In genomic region chr9:108488403-108488802, GRCm38 (mm10) we compare ENCODE assay signal across 26 mouse cellular contexts. TPM values are rescaled to one million over a fixed set of nuclear protein-coding genes. Genes with fewer than 3 reads are reported as not detected.
DNase-seq lines count a peak whose midpoint lies in the region; ATAC-seq lines count a peak whose summit lies in the region.
"Had no signal": no experiment of that assay in that cellular context is flagged by ENCODE, and none has a peak within 500 bp of the region (broad histone marks: within the 10 kb centered on the region; RNA-seq: fewer than 3 reads in every experiment).

No protein-coding gene starts in this region.

- H3K27ac ChIP-seq in midbrain, embryonic 11.5 days (ENCODE audit: low read depth, low read length) = no peak overlapping the region
- H3K27ac ChIP-seq in midbrain, embryonic 13.5 days = no peak overlapping the region
- H3K27ac ChIP-seq in forebrain, embryonic 15.5 days (replicated peaks) = no peak overlapping the region
- H3K27ac ChIP-seq in neural tube, embryonic 15.5 days (replicated peaks) = no peak overlapping the region
- H3K27ac ChIP-seq: forebrain, embryonic 10.5 days; hindbrain, embryonic 12.5 days; hindbrain, embryonic 15.5 days had no signal

- no peak overlapping the region for H3K9ac ChIP-seq in midbrain, embryonic 11.5 days (ENCODE audit: low read length)
- no peak overlapping the region for H3K9ac ChIP-seq in midbrain, embryonic 13.5 days (replicated peaks)
- H3K9ac ChIP-seq in forebrain, embryonic 15.5 days (replicated peaks) = no peak overlapping the region
- no peak overlapping the region for H3K9ac ChIP-seq in neural tube, embryonic 15.5 days (replicated peaks)
- H3K9ac ChIP-seq: hindbrain, embryonic 12.5 days; hindbrain, embryonic 15.5 days had no signal

- no peaks in the 10 kb centered on the region for H3K27me3 ChIP-seq in midbrain, embryonic 11.5 days (ENCODE audit: control insufficient read depth, insufficient read depth, low read length)
- H3K27me3 ChIP-seq in midbrain, embryonic 13.5 days = no peaks in the 10 kb centered on the region
- H3K27me3 ChIP-seq in forebrain, embryonic 15.5 days = no peaks in the 10 kb centered on the region
- no peaks in the 10 kb centered on the region for H3K27me3 ChIP-seq in neural tube, embryonic 15.5 days (replicated peaks)
- H3K27me3 ChIP-seq: hindbrain, embryonic 12.5 days; hindbrain, embryonic 15.5 days; Patski had no signal

- WGBS in midbrain, embryonic 11.5 days = 95% methylated on average over 17 of the region's 17 CpGs
- WGBS in midbrain, embryonic 13.5 days = 95% methylated on average over 17 of the region's 17 CpGs
- WGBS in forebrain, embryonic 15.5 days = 94% methylated on average over 17 of the region's 17 CpGs
- 93% methylated on average over 17 of the region's 17 CpGs for WGBS in neural tube, embryonic 15.5 days

- H3K9me3 ChIP-seq in midbrain, embryonic 11.5 days (ENCODE audit: control insufficient read depth, low read length) = no peaks in the 10 kb centered on the region
- H3K9me3 ChIP-seq in midbrain, embryonic 13.5 days = no peaks in the 10 kb centered on the region
- H3K9me3 ChIP-seq in forebrain, embryonic 15.5 days = no peaks in the 10 kb centered on the region
- H3K9me3 ChIP-seq in neural tube, embryonic 15.5 days (replicated peaks) = no peaks in the 10 kb centered on the region
- H3K9me3 ChIP-seq: forebrain, embryonic 10.5 days; G1E; hindbrain, embryonic 12.5 days; hindbrain, embryonic 15.5 days had no signal

- peaks cover 15% of the 10 kb centered on the region for H3K4me1 ChIP-seq in midbrain, embryonic 11.5 days (ENCODE audit: control insufficient read depth, insufficient read depth, low read length)
- H3K4me1 ChIP-seq in midbrain, embryonic 13.5 days (replicated peaks) = peaks cover 27% of the 10 kb centered on the region
- peaks cover 20% of the 10 kb centered on the region for H3K4me1 ChIP-seq in forebrain, embryonic 15.5 days
- H3K4me1 ChIP-seq in neural tube, embryonic 15.5 days = peaks cover 27% of the 10 kb centered on the region

- no peak overlapping the region for H3K4me3 ChIP-seq in midbrain, embryonic 11.5 days (ENCODE audit: low read depth, low read length)
- H3K4me3 ChIP-seq in midbrain, embryonic 13.5 days (replicated peaks) = no peak overlapping the region
- no peak overlapping the region for H3K4me3 ChIP-seq in forebrain, embryonic 15.5 days
- no peak overlapping the region for H3K4me3 ChIP-seq in neural tube, embryonic 15.5 days (replicated peaks)
- H3K4me3 ChIP-seq: hindbrain, embryonic 12.5 days; hindbrain, embryonic 15.5 days had no signal

- peak; percentile 36 for DNase-seq in cerebellum, adult 11-12 months
- DNase-seq in midbrain, embryonic 11.5 days (ENCODE audit: low spot score, missing footprints) = peak; percentile 21
- DNase-seq in ZHBTc4 (ENCODE audit: low read depth, low spot score) = peak; percentile 39
- DNase-seq: adrenal gland, adult 2 months; adrenal gland, postnatal 36 days; B cell, adult 2 months; cerebellum, adult 11 months; cerebellum, adult 8-10 months; cerebellum, postnatal 10 days; cerebellum, postnatal 36 days; embryo, embryonic 11 days; gastrocnemius, postnatal 10 days; heart, adult 18-20 months; kidney, adult 2 months had no signal

- no peak overlapping the region for H3K4me2 ChIP-seq in midbrain, embryonic 11.5 days
- no peak overlapping the region for H3K4me2 ChIP-seq in midbrain, embryonic 13.5 days (replicated peaks)
- H3K4me2 ChIP-seq in forebrain, embryonic 15.5 days (replicated peaks) = no peak overlapping the region
- no peak overlapping the region for H3K4me2 ChIP-seq in neural tube, embryonic 15.5 days
- H3K4me2 ChIP-seq: heart, embryonic 11.5 days; hindbrain, embryonic 12.5 days; hindbrain, embryonic 15.5 days had no signal

- no peak for ATAC-seq in cerebellum, adult (ENCODE audit: insufficient number of reproducible peaks, low FRiP score, low TSS enrichment)
- ATAC-seq in midbrain, embryonic 11.5 days (ENCODE audit: low FRiP score) = no peak
- ATAC-seq in midbrain, embryonic 13.5 days = no peak
- no peak for ATAC-seq in forebrain, embryonic 15.5 days (replicated peaks)
- ATAC-seq in neural tube, embryonic 15.5 days (ENCODE audit: low FRiP score) = no peak
- ATAC-seq: forebrain, embryonic 14.5 days; intestine, postnatal 0 days; Patski had no signal

- peaks cover 15% of the 10 kb centered on the region for H3K36me3 ChIP-seq in midbrain, embryonic 11.5 days (ENCODE audit: control insufficient read depth, insufficient read depth, low read length)
- H3K36me3 ChIP-seq in midbrain, embryonic 13.5 days = peaks cover 49% of the 10 kb centered on the region
- peaks cover 11% of the 10 kb centered on the region for H3K36me3 ChIP-seq in forebrain, embryonic 15.5 days
- peaks cover 17% of the 10 kb centered on the region for H3K36me3 ChIP-seq in neural tube, embryonic 15.5 days

RNA-seq across cellular contexts. Expression of gene Usp19, which starts 2.0 kb away (rescaled TPM):
- polyA plus RNA-seq in midbrain, embryonic 11.5 days (2014; fragmentation: Nextera tagmentation; extraction: Ambion mirVana) = 62.2 and 63.0 TPM in 2 replicates
- polyA plus RNA-seq in midbrain, embryonic 13.5 days (2015; fragmentation: Nextera tagmentation; extraction: Ambion mirVana) = 75.9 and 91.9 TPM in 2 replicates
- polyA plus RNA-seq in forebrain, embryonic 15.5 days (2015; fragmentation: Nextera tagmentation; extraction: Ambion mirVana) = 90.1 and 95.4 TPM in 2 replicates
- 66.1 and 68.0 TPM in 2 replicates for polyA plus RNA-seq in neural tube, embryonic 15.5 days (2015; fragmentation: Nextera tagmentation; extraction: Ambion mirVana)

RNA-seq across cellular contexts. Expression of gene Lamb2, which starts 8.9 kb away (rescaled TPM):
- 20.1 and 21.4 TPM in 2 replicates for polyA plus RNA-seq in midbrain, embryonic 11.5 days (2014; fragmentation: Nextera tagmentation; extraction: Ambion mirVana)
- polyA plus RNA-seq in midbrain, embryonic 13.5 days (2015; fragmentation: Nextera tagmentation; extraction: Ambion mirVana) = 20.0 and 24.1 TPM in 2 replicates
- polyA plus RNA-seq in forebrain, embryonic 15.5 days (2015; fragmentation: Nextera tagmentation; extraction: Ambion mirVana) = 15.7 and 18.8 TPM in 2 replicates
- polyA plus RNA-seq in neural tube, embryonic 15.5 days (2015; fragmentation: Nextera tagmentation; extraction: Ambion mirVana) = 17.5 and 18.8 TPM in 2 replicates

RNA-seq across cellular contexts. Expression of gene Qars, which starts 19.1 kb away (rescaled TPM):
- polyA plus RNA-seq in midbrain, embryonic 11.5 days (2014; fragmentation: Nextera tagmentation; extraction: Ambion mirVana) = 103 TPM in 2 replicates
- polyA plus RNA-seq in midbrain, embryonic 13.5 days (2015; fragmentation: Nextera tagmentation; extraction: Ambion mirVana) = 70.2 and 70.5 TPM in 2 replicates
- polyA plus RNA-seq in forebrain, embryonic 15.5 days (2015; fragmentation: Nextera tagmentation; extraction: Ambion mirVana) = 70.1 and 72.6 TPM in 2 replicates
- 58.1 and 78.1 TPM in 2 replicates for polyA plus RNA-seq in neural tube, embryonic 15.5 days (2015; fragmentation: Nextera tagmentation; extraction: Ambion mirVana)

RNA-seq across cellular contexts. Expression of gene Klhdc8b, which starts 27.0 kb away (rescaled TPM):
- polyA plus RNA-seq in midbrain, embryonic 11.5 days (2014; fragmentation: Nextera tagmentation; extraction: Ambion mirVana) = 34.4 and 36.2 TPM in 2 replicates
- 75.7 and 84.8 TPM in 2 replicates for polyA plus RNA-seq in midbrain, embryonic 13.5 days (2015; fragmentation: Nextera tagmentation; extraction: Ambion mirVana)
- 55.7 and 62.2 TPM in 2 replicates for polyA plus RNA-seq in forebrain, embryonic 15.5 days (2015; fragmentation: Nextera tagmentation; extraction: Ambion mirVana)
- 58.4 and 59.8 TPM in 2 replicates for polyA plus RNA-seq in neural tube, embryonic 15.5 days (2015; fragmentation: Nextera tagmentation; extraction: Ambion mirVana)

RNA-seq across cellular contexts. Expression of gene Ccdc71, which starts 28.1 kb away (rescaled TPM):
- 48.1 and 48.6 TPM in 2 replicates for polyA plus RNA-seq in midbrain, embryonic 11.5 days (2014; fragmentation: Nextera tagmentation; extraction: Ambion mirVana)
- polyA plus RNA-seq in midbrain, embryonic 13.5 days (2015; fragmentation: Nextera tagmentation; extraction: Ambion mirVana) = 59.7 and 63.5 TPM in 2 replicates
- polyA plus RNA-seq in forebrain, embryonic 15.5 days (2015; fragmentation: Nextera tagmentation; extraction: Ambion mirVana) = 60.9 and 61.6 TPM in 2 replicates
- 53.7 and 64.4 TPM in 2 replicates for polyA plus RNA-seq in neural tube, embryonic 15.5 days (2015; fragmentation: Nextera tagmentation; extraction: Ambion mirVana)
